Mouse (Mus musculus) G1E (cell line): Measurements from ENCODE around the gene Vapb.

ENCODE experiments used
- CTCF ChIP-seq: IDR thresholded peaks from 2 replicates; pipeline ENCODE4 v1.5.1; 2012; ENCODE audit warnings: low read depth, low read length, inconsistent platforms, mixed read lengths
- GATA1 ChIP-seq: IDR thresholded peaks from 2 replicates; pipeline ENCODE4 v1.6.1; 2012; ENCODE audit warnings: borderline replicate concordance, low read length, inconsistent platforms, mixed read lengths
- GATA2 ChIP-seq: IDR thresholded peaks from 2 replicates; pipeline ENCODE4 v1.6.1; 2012; ENCODE audit warnings: low read depth, low read length, inconsistent platforms, borderline replicate concordance
- POLR2AphosphoS5 ChIP-seq: IDR thresholded peaks from 2 replicates; pipeline ENCODE4 v1.6.1; 2012; ENCODE audit warnings: low read depth, low read length, inconsistent platforms; ENCODE audit not compliant: insufficient replicate concordance
- TAL1 ChIP-seq: conservative IDR thresholded peaks from 2 replicates; pipeline ENCODE4 v1.6.1; 2012; ENCODE audit warnings: low read depth, low read length, inconsistent platforms, mixed read lengths

- TF ChIP-seq CTCF (no peak), GATA1 (no peak), POLR2AphosphoS5 (no peak), TAL1 (no peak), GATA2 (no peak)
Measured at GRCm38 (mm10) chr2:173789945-173790804, 52.9 kb downstream of the Vapb start.
